Mouse (Mus musculus) stomach, postnatal 0 days (tissue): Measurements from ENCODE around the gene Tbl1x.

Source experiments
- CTCF ChIP-seq: IDR thresholded peaks from 2 replicates; pipeline ENCODE4 v1.5.1; 2016; ENCODE audit warnings: antibody characterized with exemption, low read depth, mild to moderate bottlenecking, moderate library complexity
- EP300 ChIP-seq: optimal IDR thresholded peaks from 2 replicates; pipeline ENCODE3; 2016; ENCODE audit warnings: antibody characterized with exemption

DNA sequence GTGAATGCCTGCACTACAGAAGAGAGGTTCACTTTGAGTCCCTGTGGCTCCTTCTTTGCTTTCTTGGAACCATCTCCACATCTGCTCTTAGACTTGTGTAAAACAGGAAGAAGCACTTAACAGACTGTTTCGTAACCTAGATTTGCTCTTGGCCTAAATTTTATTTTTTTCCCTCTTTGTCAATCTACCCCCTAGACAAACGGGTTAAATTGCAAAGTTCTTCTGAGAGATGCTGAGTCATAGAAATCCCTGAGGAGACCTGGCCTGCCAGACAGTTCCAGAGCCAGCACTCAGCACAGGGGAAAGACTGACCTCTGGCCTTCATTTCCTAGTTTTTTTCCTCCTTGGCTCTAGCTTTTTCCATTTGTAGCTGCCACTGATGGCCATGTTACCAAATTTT is 23.1 kb downstream of the Tbl1x start:
- TF ChIP-seq CTCF (no peak), EP300 (no peak)
